Mouse (Mus musculus): Measurements from ENCODE around the gene Nupl1.

DNA sequence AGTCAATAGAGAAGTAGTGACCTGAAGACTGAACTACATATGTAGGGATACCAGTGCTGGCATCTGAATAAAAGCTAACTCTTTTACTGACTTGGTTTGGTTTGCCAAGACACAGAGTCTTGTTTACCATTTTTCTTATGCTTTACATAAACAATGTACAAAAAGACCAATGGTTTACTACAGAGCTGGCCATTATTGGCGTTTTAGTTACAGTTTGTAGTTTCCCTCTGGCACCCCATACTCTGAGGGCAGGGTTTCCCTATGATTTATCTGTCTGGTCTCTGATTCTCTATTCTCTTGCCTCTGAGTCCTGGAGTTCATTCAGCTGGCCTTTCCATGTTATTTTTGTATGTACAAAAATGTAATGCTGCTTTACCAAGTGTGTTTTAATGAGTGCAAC, 44.3 kb upstream of the Nupl1 start:
- TF ChIP-seq POLR2A (IDR thresholded peaks at IDR 0.05; ENCODE audit: extremely low read depth, insufficient read depth, low read length) (no peak), CTCF (IDR thresholded peaks at IDR 0.05; ENCODE audit: extremely low read depth, insufficient read depth, low read length) (no peak)

All from cortical plate, adult 2 months (tissue).